9 mouse cellular contexts compared by ENCODE assay signal in genomic region chr10:84886221-84886627, GRCm38 (mm10). TPM values are rescaled to one million over a fixed set of nuclear protein-coding genes. Genes with fewer than 3 reads are reported as not detected.
DNase-seq lines count a peak whose midpoint lies in the region; ATAC-seq lines count a peak whose summit lies in the region.
"Had no signal": no experiment of that assay in that cellular context is flagged by ENCODE, and none has a peak within 500 bp of the region (broad histone marks: within the 10 kb centered on the region; RNA-seq: fewer than 3 reads in every experiment).

No protein-coding gene starts in this region.

- H3K27me3 ChIP-seq in kidney, embryonic 14.5 days (ENCODE audit: control insufficient read depth, insufficient read depth, low read length) = no peaks in the 10 kb centered on the region
- H3K27me3 ChIP-seq in lung, embryonic 15.5 days = no peaks in the 10 kb centered on the region; the same call in 1 of the 2 replicates
- H3K27me3 ChIP-seq: embryonic facial prominence, embryonic 13.5 days had no signal

- peak overlapping the region; percentile 33 for H3K4me2 ChIP-seq in kidney, embryonic 14.5 days (replicated peaks; ENCODE audit: low read depth, low read length)
- peak overlapping the region; percentile 29 for H3K4me2 ChIP-seq in lung, embryonic 15.5 days
- H3K4me2 ChIP-seq: embryonic facial prominence, embryonic 13.5 days had no signal

- H3K9me3 ChIP-seq in kidney, embryonic 14.5 days (ENCODE audit: control insufficient read depth, low read length) = no peaks in the 10 kb centered on the region
- H3K9me3 ChIP-seq in lung, embryonic 15.5 days = no peaks in the 10 kb centered on the region
- H3K9me3 ChIP-seq: embryonic facial prominence, embryonic 13.5 days had no signal

- peak; percentile 75 for DNase-seq in 416B (ENCODE audit: low read depth)
- peak; percentile 62 for DNase-seq in forelimb bud, embryonic 11.5 days (ENCODE audit: low read depth, low spot score)
- no peak for DNase-seq in spleen, adult 12 weeks (ENCODE audit: low spot score)
- DNase-seq in layer of hippocampus, adult 9-11 months = no peak
- no peak for DNase-seq in right cerebral cortex, adult 2 months (ENCODE audit: low spot score in 2 of 2)

- no peaks in the 10 kb centered on the region for H3K36me3 ChIP-seq in kidney, embryonic 14.5 days (ENCODE audit: control insufficient read depth, insufficient read depth, low read length)
- H3K36me3 ChIP-seq in lung, embryonic 15.5 days = no peaks in the 10 kb centered on the region
- H3K36me3 ChIP-seq: embryonic facial prominence, embryonic 13.5 days had no signal

- ATAC-seq in kidney, embryonic 14.5 days (ENCODE audit: low FRiP score, low TSS enrichment) = peak; percentile 74
- peak; percentile 91 for ATAC-seq in lung, embryonic 15.5 days (ENCODE audit: borderline replicate concordance, extremely low read depth, low FRiP score, low TSS enrichment)
- ATAC-seq in inflammation-experienced regulatory T-cells, adult 6 months = no peak

- H3K9ac ChIP-seq in kidney, embryonic 14.5 days (ENCODE audit: low read depth, low read length) = 0 out of 2 replicates have a peak overlapping the region, but pooled peaks have one; percentile 23
- H3K9ac ChIP-seq in lung, embryonic 15.5 days = no peak overlapping the region
- H3K9ac ChIP-seq: embryonic facial prominence, embryonic 13.5 days had no signal

- peak overlapping the region; percentile 30; the same call in 1 of the 2 replicates for H3K27ac ChIP-seq in kidney, embryonic 14.5 days (ENCODE audit: low read depth, low read length)
- H3K27ac ChIP-seq in lung, embryonic 15.5 days = no peak overlapping the region
- H3K27ac ChIP-seq: embryonic facial prominence, embryonic 13.5 days had no signal

- H3K4me1 ChIP-seq in kidney, embryonic 14.5 days (ENCODE audit: control insufficient read depth, insufficient read depth, low read length) = peaks cover 6% of the 10 kb centered on the region
- peaks cover 16% of the 10 kb centered on the region for H3K4me1 ChIP-seq in lung, embryonic 15.5 days

- H3K4me3 ChIP-seq in kidney, embryonic 14.5 days (ENCODE audit: low read length) = peak overlapping the region; percentile 6; the same call in 1 of the 2 replicates
- no peak overlapping the region for H3K4me3 ChIP-seq in lung, embryonic 15.5 days
- H3K4me3 ChIP-seq: embryonic facial prominence, embryonic 13.5 days had no signal

- WGBS in kidney, embryonic 14.5 days = 7% methylated on average over 6 of the region's 6 CpGs
- 8% methylated on average over 6 of the region's 6 CpGs for WGBS in lung, embryonic 15.5 days

RNA-seq across cellular contexts. Expression of gene Ric8b, which starts 31.2 kb away (rescaled TPM):
- 15.5 and 19.3 TPM in 2 replicates for polyA plus RNA-seq in kidney, embryonic 14.5 days (2014; fragmentation: Nextera tagmentation; extraction: Ambion mirVana)
- polyA plus RNA-seq in lung, embryonic 15.5 days (2015; fragmentation: Nextera tagmentation; extraction: Ambion mirVana) = 18.2 and 20.9 TPM in 2 replicates
- polyA plus RNA-seq in inflammation-experienced regulatory T-cells, adult 6 months (2017; shearing (Covaris generic)) = 1 to 10 TPM; 5.4 to 9.2 (median 7.6) TPM

Comparison
In these comparisons a context has a peak if more than half of its experiments do, and no peak if none do; other contexts are left out.
1. DNase-seq: peak in 416B (single experiment) and forelimb bud, embryonic 11.5 days (single experiment); none in spleen, adult 12 weeks (single experiment), layer of hippocampus, adult 9-11 months (single experiment) and right cerebral cortex, adult 2 months (0 of 2).